Mouse (Mus musculus) heart, postnatal 0 days (tissue): ENCODE data around the gene Dnajc30. TPM values are rescaled to one million over a fixed set of nuclear protein-coding genes. Genes with fewer than 3 reads are reported as not detected.

Source experiments
- ATAC-seq: fragments of 200-750 bp; cut with Nextera tagmentation; 2 replicates; pipeline ENCODE4 v1.8.0; 2017; ENCODE audit warnings: low read depth, moderate number of reproducible peaks, moderate library complexity; ENCODE audit not compliant: insufficient read depth
- DNase-seq: peaks from one replicate; pipeline ENCODE4 v3.0.0-alpha.2; 2016; ENCODE audit warnings: low spot score
- H3K27ac ChIP-seq: fragments of 300-500 bp; sonication (generic); 2 replicates; pipeline ENCODE4 v1.5.1; 2014; ENCODE audit warnings: low read depth, mild to moderate bottlenecking
- H3K27me3 ChIP-seq: fragments of 300-500 bp; sonication (generic); 2 replicates; pipeline ENCODE4 v1.6.1; 2014; ENCODE audit warnings: low read length, mixed read lengths; ENCODE audit not compliant: control insufficient read depth, insufficient read depth
- H3K36me3 ChIP-seq: fragments of 300-500 bp; sonication (generic); replicated peaks from 2 replicates; pipeline ENCODE4 v1.6.1; 2014; ENCODE audit warnings: low read length, mixed read lengths; ENCODE audit not compliant: control insufficient read depth, insufficient read depth
- H3K4me1 ChIP-seq: fragments of 300-500 bp; sonication (generic); 2 replicates; pipeline ENCODE4 v1.6.1; 2014; ENCODE audit warnings: antibody characterized with exemption; ENCODE audit not compliant: control insufficient read depth, insufficient read depth
- H3K4me2 ChIP-seq: fragments of 300-500 bp; sonication (generic); 2 replicates; pipeline ENCODE4 v1.6.1; 2014; ENCODE audit warnings: low read depth, mild to moderate bottlenecking, low read length, moderate library complexity
- H3K4me3 ChIP-seq: fragments of 300-500 bp; sonication (generic); 2 replicates; pipeline ENCODE4 v1.5.1; 2014; ENCODE audit warnings: low read depth, low read length
- H3K9ac ChIP-seq: fragments of 300-500 bp; sonication (generic); replicated peaks from 2 replicates; pipeline ENCODE4 v1.6.1; 2014; ENCODE audit warnings: low read depth, low read length, mixed read lengths
- H3K9me3 ChIP-seq: fragments of 300-500 bp; sonication (generic); replicated peaks from 2 replicates; pipeline ENCODE4 v1.6.1; 2016; ENCODE audit warnings: low read length; ENCODE audit not compliant: control insufficient read depth
- CTCF ChIP-seq: IDR thresholded peaks from 2 replicates; pipeline ENCODE4 v1.5.1; 2016; ENCODE audit warnings: antibody characterized with exemption, control low read depth, low read depth
- EP300 ChIP-seq: IDR thresholded peaks from 2 replicates; pipeline ENCODE4 v1.6.1; 2016; ENCODE audit warnings: antibody characterized with exemption, low read depth
- WGBS: fragments of 180-500 bp; shearing (Covaris S2); extraction: QIAGEN DNeasy Blood & Tissue Kit; methylation state at CpG from one replicate; pipeline ENCODE4 v1.1.7; 2014; 5-methylcytosine and 5-hydroxymethylcytosine counted together
- polyA plus RNA-seq: library from polyadenylated mRNA; unstranded; fragments of >200 nt; fragmentation: Nextera tagmentation; extraction: Ambion mirVana; gene quantifications from 2 replicates; pipeline ENCODE4 v1.2.1, GENCODE M21; 2015
- total RNA-seq: library from RNA; depleted of rRNA; stranded (reverse); fragments of >200 nt; gene quantifications from 2 replicates; pipeline ENCODE4 v1.2.3, GENCODE M21; 2014; ENCODE audit warnings: low replicate concordance

Gene Dnajc30
- total and polyA plus RNA-seq, 2 experiments from 2014 or later, result 19.7 to 33.6 TPM

GRCm38 (mm10) chr5:135076368-135076767 lies 12.4 kb downstream of the Dnajc30 start:
- Histone ChIP-seq H3K27ac (no peak overlapping the region), H3K9me3 (no peaks in the 10 kb centered on the region), H3K4me1 (no peaks in the 10 kb centered on the region), H3K36me3 (no peaks in the 10 kb centered on the region), H3K4me3 (no peak overlapping the region), H3K27me3 (no peaks in the 10 kb centered on the region), H3K9ac (no peak overlapping the region), H3K4me2 (no peak overlapping the region)
- TF ChIP-seq CTCF, result no peak
- no peak for TF ChIP-seq EP300
- 84% methylated on average over 14 of the region's 14 CpGs for WGBS
- DNase-seq (no peak), ATAC-seq (no peak)

GRCm38 (mm10) chr5:135076931-135077505 lies 13.0 kb downstream of the Dnajc30 start:
- Histone ChIP-seq H3K9ac (0 out of 2 replicates have a peak overlapping the region, but pooled peaks have one; percentile 79), H3K27ac (no peak overlapping the region)
- ATAC-seq, result no peak

DNA sequence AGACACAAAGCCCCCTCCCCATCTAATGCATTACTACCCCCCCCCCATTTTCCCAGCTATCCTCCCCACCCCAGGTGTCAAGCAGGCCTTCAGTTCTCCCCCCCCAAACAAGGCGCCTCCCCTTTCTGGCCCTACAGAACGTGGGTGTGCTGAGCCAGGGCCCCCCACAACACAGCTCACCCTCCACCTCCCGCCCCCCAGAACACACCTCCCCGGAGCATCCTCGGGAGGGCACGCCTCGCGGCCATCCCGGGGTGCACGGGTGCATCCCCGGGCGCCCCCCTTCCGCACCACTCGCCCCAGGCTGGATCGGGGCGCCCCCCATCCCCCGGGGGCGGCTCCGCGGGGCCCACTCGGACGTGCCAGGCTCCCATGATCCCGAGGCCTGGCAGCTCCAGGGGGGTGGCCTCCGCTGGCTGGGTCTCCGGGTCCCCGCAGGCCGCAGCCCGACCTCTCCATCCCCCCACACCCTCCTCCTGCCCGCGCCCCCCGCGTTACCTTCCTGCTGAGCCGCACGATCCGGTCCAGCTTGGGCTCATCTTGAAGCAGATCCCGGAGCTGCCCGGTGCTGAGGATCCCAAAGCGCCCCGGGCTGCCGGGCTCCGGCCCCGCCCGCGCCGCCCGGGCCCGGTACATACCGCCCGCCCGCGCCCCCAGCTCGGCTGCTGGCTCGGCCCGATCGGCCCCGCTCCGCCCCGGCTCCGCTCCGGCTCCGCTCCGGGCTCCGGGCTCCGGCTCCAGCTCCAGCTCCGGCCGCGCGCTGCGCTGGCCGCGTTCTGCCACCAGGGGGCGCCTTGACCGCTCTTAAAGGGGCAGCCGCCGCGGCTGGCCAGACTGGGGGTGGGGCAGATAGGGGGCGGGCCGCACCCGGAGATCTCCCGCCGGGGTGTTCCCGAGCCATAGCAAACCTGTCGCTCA lies 13.8 kb downstream of the Dnajc30 start, which contains the start of gene Vps37d:
Vps37d (minus strand) TSS at position 703 of the 918 bp plus-strand sequence.
- Histone ChIP-seq H3K4me2 (peak within 1 kb of the TSS; percentile 92), H3K27me3 (no peaks in the 10 kb centered on the region), H3K4me1 (no peaks in the 10 kb centered on the region), H3K27ac (no peak within 1 kb of the TSS), H3K9ac (peak within 1 kb of the TSS; percentile 79), H3K4me3 (peak within 1 kb of the TSS; percentile 81), H3K36me3 (no peaks in the 10 kb centered on the region), H3K9me3 (no peaks in the 10 kb centered on the region)
- TF ChIP-seq EP300, result no peak
- TF ChIP-seq CTCF, result peak; percentile 72
- peak; percentile 90 for ATAC-seq
- WGBS, result 3% methylated on average over 76 of the region's 83 CpGs
- peak; percentile 74 for DNase-seq

More at GRCm38 (mm10) chr5:135076931-135077505, 13.0 kb downstream of the Dnajc30 start:
- H3K27me3 ChIP-seq, result no peaks in the 10 kb centered on the region
- 35% methylated on average over 14 of the region's 14 CpGs for WGBS
- TF ChIP-seq EP300, result no peak
- TF ChIP-seq CTCF, result no peak
- H3K4me2 ChIP-seq, result peak overlapping the region; percentile 92
- no peak for DNase-seq
- H3K9me3 ChIP-seq, result no peaks in the 10 kb centered on the region
- H3K4me3 ChIP-seq, result peak overlapping the region; percentile 81
- H3K36me3 ChIP-seq, result no peaks in the 10 kb centered on the region
- H3K4me1 ChIP-seq, result no peaks in the 10 kb centered on the region

DNA sequence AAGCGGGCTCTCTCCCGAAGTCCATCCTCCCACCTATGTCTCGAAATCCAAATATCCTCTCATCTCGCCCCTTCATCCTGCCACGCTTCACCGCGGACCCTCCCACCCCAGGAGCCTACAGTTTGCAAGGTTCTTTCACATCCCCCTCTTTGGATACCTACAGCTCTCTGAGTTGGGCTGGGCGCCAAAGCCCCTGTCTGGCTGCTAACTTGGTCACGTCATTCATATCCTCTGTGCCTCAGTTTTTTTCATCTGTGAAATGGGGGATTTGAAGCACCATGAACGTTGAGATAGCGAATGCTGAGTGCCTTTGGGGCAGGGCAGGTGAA lies 14.4 kb downstream of the Dnajc30 start:
- 3% methylated on average over 11 of the region's 11 CpGs for WGBS
- Histone ChIP-seq H3K36me3 (no peaks in the 10 kb centered on the region), H3K9ac (no peak overlapping the region), H3K4me3 (peak overlapping the region; percentile 81), H3K27me3 (no peaks in the 10 kb centered on the region), H3K9me3 (no peaks in the 10 kb centered on the region), H3K4me1 (no peaks in the 10 kb centered on the region), H3K4me2 (peak overlapping the region; percentile 92), H3K27ac (no peak overlapping the region)
- TF ChIP-seq CTCF, result no peak
- no peak for TF ChIP-seq EP300
- DNase-seq (no peak), ATAC-seq (no peak)

DNA sequence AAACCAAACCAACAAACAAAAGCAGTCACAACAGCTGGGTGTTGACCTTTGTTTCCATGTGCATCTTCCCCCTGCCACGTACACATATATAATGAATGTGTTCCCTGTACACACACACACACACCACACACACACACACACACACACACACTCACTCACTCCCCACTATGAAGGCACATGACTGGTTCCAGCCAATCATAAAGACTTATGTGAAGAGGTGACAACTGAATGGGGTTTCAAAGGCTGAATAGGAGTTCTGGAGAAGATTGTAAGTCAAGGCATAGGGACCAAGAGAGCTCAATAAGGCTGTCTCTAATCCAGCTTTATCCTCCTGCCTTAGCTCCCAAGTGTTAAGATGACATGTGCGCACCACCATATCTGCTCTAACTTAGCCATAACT lies 15.6 kb downstream of the Dnajc30 start:
- ATAC-seq, result no peak
- Histone ChIP-seq H3K4me1 (no peaks in the 10 kb centered on the region), H3K9me3 (no peaks in the 10 kb centered on the region), H3K4me3 (no peak overlapping the region), H3K36me3 (no peaks in the 10 kb centered on the region), H3K9ac (no peak overlapping the region), H3K27me3 (peaks cover 6% of the 10 kb centered on the region; the same call in 1 of the 2 replicates), H3K27ac (no peak overlapping the region), H3K4me2 (no peak overlapping the region)
- WGBS, result 90% methylated on average over 2 of the region's 2 CpGs
- DNase-seq, result no peak
- TF ChIP-seq CTCF, result no peak
- no peak for TF ChIP-seq EP300
